Mouse (Mus musculus) cortical plate, adult 2 months (tissue): Measurements from ENCODE around the gene Rbm33. TPM values are rescaled to one million over a fixed set of nuclear protein-coding genes. Genes with fewer than 3 reads are reported as not detected.
A peak's percentile ranks its signal among the peaks of the same experiment; 100 is the strongest.

ENCODE experiments used
- H3K27ac ChIP-seq: fragments of 200-500 bp; 2 replicates; pipeline ENCODE4 v1.5.1; 2012; ENCODE audit warnings: low read length, control low read depth, inconsistent platforms; ENCODE audit not compliant: insufficient read depth
- H3K4me1 ChIP-seq: fragments of 200-500 bp; 2 replicates; pipeline ENCODE4 v1.6.1; 2011; ENCODE audit warnings: low read length; ENCODE audit not compliant: control insufficient read depth, insufficient read depth
- H3K4me3 ChIP-seq: fragments of 200-500 bp; 2 replicates; pipeline ENCODE4 v1.5.1; 2011; ENCODE audit warnings: mild to moderate bottlenecking, low read length, control low read depth; ENCODE audit not compliant: insufficient read depth
- CTCF ChIP-seq: fragments of 200-500 bp; IDR thresholded peaks from 2 replicates; pipeline ENCODE4 v1.5.1; 2011; ENCODE audit warnings: mild to moderate bottlenecking, control low read depth, low read length; ENCODE audit not compliant: insufficient read depth; ENCODE audit errors: extremely low read depth
- POLR2A ChIP-seq: fragments of 200-500 bp; IDR thresholded peaks from 2 replicates; pipeline ENCODE4 v1.6.1; 2011; ENCODE audit warnings: mild to moderate bottlenecking, low read length, control low read depth; ENCODE audit not compliant: insufficient read depth; ENCODE audit errors: extremely low read depth
- polyA plus RNA-seq: library from polyadenylated mRNA; depleted of rRNA; stranded (reverse); fragments of >200 nt; gene quantifications from 2 replicates; pipeline ENCODE4 v1.2.3, GENCODE M21; 2012

The Rbm33 gene
- polyA plus RNA-seq, 1 experiment, result 44.0 TPM

DNA sequence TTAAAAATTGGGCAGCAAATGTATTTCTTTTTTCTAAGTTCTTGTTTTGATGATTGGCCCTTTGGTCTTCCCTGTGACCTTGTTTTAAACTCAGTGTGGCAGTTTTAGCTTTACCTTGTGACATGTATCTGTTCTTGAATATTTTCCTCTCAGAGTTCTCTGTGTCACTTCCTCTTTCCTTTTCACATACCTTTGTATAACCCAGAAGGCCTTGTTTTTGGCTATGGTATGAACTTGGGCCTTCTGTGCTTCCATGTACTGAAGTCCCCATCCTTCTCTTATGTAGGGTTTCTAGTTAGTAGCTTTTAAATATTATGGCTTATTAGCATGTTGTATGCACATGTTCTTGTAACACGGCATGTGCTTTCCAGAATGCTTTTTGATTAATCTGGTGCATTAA, 4.8 kb downstream of the Rbm33 start:
- peaks cover 2% of the 10 kb centered on the region; the same call in 1 of the 2 replicates for H3K4me1 ChIP-seq
- TF ChIP-seq POLR2A (no peak), CTCF (no peak)

DNA sequence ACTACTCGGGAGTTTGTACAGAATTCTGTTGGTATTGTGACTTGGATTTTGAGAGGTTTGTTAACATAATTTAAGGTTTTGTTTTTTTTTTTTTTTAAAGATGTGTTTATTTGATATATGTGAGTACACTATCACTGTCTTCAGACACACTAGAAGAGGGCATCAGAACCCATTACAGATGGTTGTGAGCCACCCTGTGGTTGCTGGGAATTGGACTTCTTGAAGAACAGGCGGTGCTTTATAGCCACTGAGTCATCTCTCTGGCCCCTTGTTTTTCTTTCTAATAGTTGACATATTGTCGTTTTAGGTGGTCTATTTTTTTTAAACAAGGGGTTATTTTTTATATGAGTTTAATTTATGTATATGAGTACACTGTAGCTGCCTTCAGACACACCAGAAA, 5.3 kb downstream of the Rbm33 start:
- no peak overlapping the region for H3K4me3 ChIP-seq
- no peak for TF ChIP-seq CTCF
- no peak for TF ChIP-seq POLR2A
- no peak overlapping the region for H3K27ac ChIP-seq
- peaks cover 2% of the 10 kb centered on the region; the same call in 1 of the 2 replicates for H3K4me1 ChIP-seq

More for the DNA sequence above, 4.8 kb downstream of the Rbm33 start:
- Histone ChIP-seq H3K4me3 (no peak overlapping the region), H3K27ac (no peak overlapping the region)

DNA sequence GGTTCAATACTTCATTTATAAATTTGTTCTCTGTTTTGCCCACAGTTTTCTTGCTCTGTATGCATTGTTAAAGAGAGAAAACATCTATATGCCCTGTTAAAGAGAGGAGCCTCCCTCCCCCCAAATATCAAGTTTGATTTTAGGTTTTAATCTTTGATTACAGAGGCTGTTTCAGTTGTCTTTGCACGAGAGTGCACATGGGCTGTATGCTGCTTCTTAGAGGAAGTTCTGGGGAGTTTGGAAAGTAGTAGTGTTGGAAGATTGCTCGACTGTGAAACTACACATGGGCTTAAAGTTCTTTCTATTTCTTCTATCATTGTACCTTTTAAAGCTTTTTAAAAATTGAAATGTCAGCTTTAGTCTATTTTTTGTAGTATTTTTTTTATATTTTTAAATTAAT, 6.9 kb downstream of the Rbm33 start:
- Histone ChIP-seq H3K4me3 (no peak overlapping the region), H3K27ac (no peak overlapping the region), H3K4me1 (no peaks in the 10 kb centered on the region; the same call in 1 of the 2 replicates)
- TF ChIP-seq CTCF (no peak), POLR2A (no peak)

DNA sequence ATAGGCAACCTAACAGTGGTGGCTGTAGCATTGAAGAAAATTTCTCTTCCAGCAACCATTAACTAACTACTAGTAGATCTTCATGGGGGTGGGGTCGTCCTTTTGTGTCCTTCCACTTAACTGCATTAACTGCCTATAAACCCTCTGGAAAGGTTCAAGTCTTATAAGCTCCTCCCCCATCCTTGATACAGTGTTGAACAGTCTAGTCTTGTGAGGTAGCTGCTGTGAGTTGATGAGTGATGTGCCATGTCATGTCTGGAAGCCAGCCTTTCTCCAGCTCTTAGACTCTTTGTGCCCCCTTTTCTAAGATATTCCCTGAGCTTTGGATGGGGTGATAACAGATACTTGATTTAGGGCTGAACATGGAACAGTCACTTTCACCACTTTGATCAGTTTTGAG, 7.5 kb downstream of the Rbm33 start:
- Histone ChIP-seq H3K27ac (no peak overlapping the region), H3K4me3 (no peak overlapping the region), H3K4me1 (no peaks in the 10 kb centered on the region; the same call in 1 of the 2 replicates)
- TF ChIP-seq CTCF (no peak), POLR2A (no peak)

DNA sequence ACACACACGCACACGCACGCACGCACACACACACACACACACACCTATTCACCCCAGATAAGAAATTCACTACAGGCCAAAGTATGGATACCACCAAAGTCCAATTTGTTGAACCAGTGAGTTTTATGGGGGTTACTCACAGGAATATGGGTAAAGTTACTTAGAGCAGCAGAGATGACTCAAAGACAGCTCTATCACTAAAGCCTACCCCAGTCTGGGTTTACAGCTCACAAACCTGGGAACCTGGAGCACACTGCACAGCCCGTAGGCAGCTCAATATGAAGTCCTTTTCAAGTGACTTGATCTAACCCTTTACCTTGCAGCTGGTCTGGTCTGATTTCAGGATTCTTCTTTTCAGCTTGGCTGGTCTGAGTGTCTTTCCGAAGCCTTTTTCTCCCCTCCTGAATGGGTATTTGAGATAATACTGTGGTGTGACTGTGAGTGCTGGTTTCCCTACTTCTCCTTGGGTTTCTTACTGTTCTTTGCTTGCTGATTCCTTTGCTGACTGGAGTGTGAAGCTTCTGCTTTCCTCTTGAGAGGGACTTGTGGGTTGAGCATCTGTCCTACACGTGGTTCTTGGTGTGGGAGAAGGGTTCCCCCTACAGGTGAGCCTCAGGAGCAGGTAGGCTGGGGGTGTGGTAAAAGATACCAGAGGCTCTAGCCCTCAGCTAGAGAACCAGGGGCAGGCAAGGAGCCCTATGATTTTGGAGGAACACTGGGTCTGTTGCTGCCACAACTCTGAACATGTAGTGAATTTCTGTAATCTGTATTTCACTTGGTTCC, 12.3 kb downstream of the Rbm33 start:
- no peaks in the 10 kb centered on the region; the same call in 1 of the 2 replicates for H3K4me1 ChIP-seq
- H3K27ac ChIP-seq, result no peak overlapping the region
- no peak; the same call in 1 of the 2 replicates for TF ChIP-seq CTCF
- TF ChIP-seq POLR2A, result no peak
- H3K4me3 ChIP-seq, result no peak overlapping the region

DNA sequence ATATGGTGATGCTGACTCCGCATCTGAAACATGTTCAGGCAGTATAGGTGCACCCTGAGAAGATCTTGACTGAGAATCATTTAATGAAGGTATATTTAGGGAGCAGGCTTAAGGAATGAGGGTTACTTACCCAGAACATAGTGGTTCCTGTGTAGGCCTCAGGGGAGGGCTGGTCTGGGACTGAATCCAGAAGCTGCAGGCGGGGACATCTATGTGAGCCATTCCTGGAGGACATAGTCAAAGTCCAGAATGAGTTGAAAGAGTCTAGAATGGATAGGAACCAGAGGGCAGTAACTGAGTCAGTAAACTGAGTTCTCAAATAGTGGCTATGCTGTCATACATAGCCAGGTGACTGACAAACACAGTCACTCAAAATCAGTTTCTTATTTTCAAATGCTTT, 16.8 kb downstream of the Rbm33 start:
- no peak overlapping the region for H3K27ac ChIP-seq
- H3K4me3 ChIP-seq, result no peak overlapping the region
- no peaks in the 10 kb centered on the region for H3K4me1 ChIP-seq
- TF ChIP-seq CTCF (no peak), POLR2A (no peak)

DNA sequence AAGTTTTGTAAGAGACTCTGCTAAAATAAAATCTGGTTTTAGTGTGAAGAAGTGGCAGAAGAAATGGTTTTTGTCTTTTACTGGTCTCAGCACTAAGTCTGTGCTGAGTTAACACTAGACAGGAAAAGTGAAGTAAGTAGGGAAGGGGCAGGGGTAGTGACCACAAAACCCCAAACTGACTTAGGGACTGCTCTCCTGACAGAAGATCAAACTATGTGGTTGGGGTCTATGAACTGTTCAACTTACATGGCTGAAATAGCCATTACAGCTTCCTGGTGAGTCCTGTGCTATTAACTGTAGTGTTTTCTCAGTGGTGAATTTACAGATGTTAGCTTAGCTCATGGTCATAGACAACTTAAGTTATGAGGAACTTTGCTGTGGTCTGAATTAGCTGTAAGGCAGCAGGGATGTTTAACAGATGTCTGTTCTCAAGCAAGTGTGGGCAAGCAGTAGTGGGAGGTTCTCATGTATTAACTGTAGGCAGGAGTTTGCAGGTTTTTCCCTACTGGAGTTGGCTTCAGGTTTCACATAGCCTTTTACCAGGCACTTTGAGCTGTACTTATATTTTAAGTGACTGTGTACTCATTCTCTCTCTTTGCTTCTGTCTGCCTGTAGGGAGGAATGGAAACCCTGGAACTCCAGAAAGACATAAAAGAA, 35.1 kb downstream of the Rbm33 start:
- peaks cover 2% of the 10 kb centered on the region; the same call in 1 of the 2 replicates for H3K4me1 ChIP-seq

DNA sequence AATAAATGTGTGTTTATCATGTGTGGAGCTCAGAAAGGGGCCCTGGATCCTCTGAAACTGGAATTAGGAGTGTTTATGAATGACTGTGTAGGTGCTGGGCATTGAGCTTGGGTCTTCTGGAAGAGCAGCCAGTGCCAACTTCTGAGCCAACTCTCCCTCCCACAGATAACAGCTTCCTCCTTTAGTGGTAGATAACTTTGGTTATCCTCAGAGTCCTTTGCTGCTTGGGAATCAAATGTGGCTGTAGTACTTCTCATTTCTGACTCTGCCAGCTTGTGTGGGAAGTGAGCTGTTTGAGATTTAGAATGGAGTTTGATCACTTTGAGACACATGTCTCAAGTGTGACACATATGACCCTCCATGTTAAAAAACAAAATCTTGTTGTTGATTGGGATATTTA, 38.7 kb downstream of the Rbm33 start:
- H3K4me1 ChIP-seq, result peaks cover 4% of the 10 kb centered on the region
- TF ChIP-seq CTCF (no peak), POLR2A (no peak)
- no peak overlapping the region for H3K27ac ChIP-seq
- no peak overlapping the region for H3K4me3 ChIP-seq

More for the DNA sequence above, 35.1 kb downstream of the Rbm33 start:
- Histone ChIP-seq H3K4me3 (no peak overlapping the region), H3K27ac (no peak overlapping the region)
- TF ChIP-seq CTCF (no peak), POLR2A (no peak)

DNA sequence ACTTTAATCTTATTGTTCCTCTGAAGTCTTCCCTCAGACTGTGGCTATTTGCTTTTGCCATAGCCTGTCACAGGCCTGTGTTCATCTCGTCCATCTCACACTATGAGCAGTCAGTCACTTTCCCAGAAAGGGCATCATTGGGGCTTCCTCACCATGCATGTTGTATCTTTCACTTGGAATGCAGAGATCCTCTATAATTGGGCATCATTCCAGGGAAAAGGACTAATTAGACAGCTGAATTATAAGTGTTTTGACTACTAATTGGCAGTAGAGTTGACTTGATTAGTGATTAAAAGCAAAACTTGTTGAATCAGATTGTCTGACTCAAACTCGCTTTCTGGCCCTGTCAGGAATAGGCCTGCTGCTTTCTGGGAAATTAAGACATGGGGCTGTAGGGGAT, 43.8 kb downstream of the Rbm33 start:
- Histone ChIP-seq H3K4me3 (no peak overlapping the region), H3K27ac (no peak overlapping the region), H3K4me1 (peaks cover 4% of the 10 kb centered on the region)
- no peak for TF ChIP-seq POLR2A
- TF ChIP-seq CTCF, result no peak

DNA sequence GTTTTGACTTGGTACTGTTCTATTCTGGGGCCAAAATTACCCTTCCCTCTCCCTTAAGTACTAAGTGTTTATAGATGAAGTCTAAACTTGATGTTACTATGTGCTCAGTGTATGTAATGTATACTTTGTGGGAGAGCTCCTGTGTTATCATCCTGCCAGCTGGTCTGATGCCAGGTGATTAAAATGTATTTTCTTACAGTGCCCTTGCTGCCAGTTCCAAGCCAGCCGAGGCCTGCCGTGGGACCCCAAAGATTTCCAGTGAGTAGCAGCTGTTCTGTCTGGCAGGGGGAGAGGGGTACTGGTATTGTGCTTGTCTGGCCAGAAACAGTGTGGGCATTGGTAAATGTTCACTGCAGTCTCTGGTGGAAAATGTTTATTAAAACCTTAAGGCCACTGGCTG, 51.1 kb downstream of the Rbm33 start:
- peak overlapping the region; percentile 29; the same call in 1 of the 2 replicates for H3K27ac ChIP-seq
- TF ChIP-seq POLR2A (no peak), CTCF (no peak)
- no peaks in the 10 kb centered on the region for H3K4me1 ChIP-seq
- H3K4me3 ChIP-seq, result no peak overlapping the region
